Mouse (Mus musculus) E14TG2a.4 (cell line): ENCODE results near the gene Sh3pxd2b.
"Not testable (repeated sequence)": the region's sequence is repeated elsewhere in the genome, so short reads cannot be mapped to it uniquely, and the experiment has no call there.

Source experiments
- H3K27me3 ChIP-seq: 2 replicates; pipeline ENCODE4 v1.6.1; 2014; ENCODE audit warnings: low read length, control low read depth; ENCODE audit not compliant: insufficient read depth
- H3K36me3 ChIP-seq: 2 replicates; pipeline ENCODE4 v1.6.1; 2014; ENCODE audit warnings: low read length, control low read depth; ENCODE audit not compliant: insufficient read depth
- H3K4me1 ChIP-seq: replicated peaks from 2 replicates; pipeline ENCODE4 v1.6.1; 2014; ENCODE audit warnings: low read depth, low read length, control low read depth
- H3K4me3 ChIP-seq: replicated peaks from 2 replicates; pipeline ENCODE4 v1.5.1; 2014; ENCODE audit warnings: mild to moderate bottlenecking, low read length
- H3K9me3 ChIP-seq: 2 replicates; pipeline ENCODE4 v1.6.1; 2014; ENCODE audit warnings: low read length, control low read depth
- CTCF ChIP-seq: conservative IDR thresholded peaks from 2 replicates; pipeline ENCODE4 v1.5.1; 2014; ENCODE audit warnings: low read length
- NANOG ChIP-seq: IDR thresholded peaks from 2 replicates; pipeline ENCODE4 v1.6.1; 2014; ENCODE audit warnings: borderline replicate concordance, low read length, mixed read lengths
- POU5F1 ChIP-seq: IDR thresholded peaks from 2 replicates; pipeline ENCODE4 v1.6.1; 2014; ENCODE audit warnings: low read length, borderline replicate concordance

The Sh3pxd2b gene

GRCm38 (mm10) chr11:32347607-32348432 is at the start of gene Sh3pxd2b:
TSS of gene Sh3pxd2b (plus strand) at chr11:32347820.
- H3K4me1 ChIP-seq = peaks cover 49% of the 10 kb centered on the region
- no peaks in the 10 kb centered on the region for H3K36me3 ChIP-seq
- TF ChIP-seq POU5F1 (no peak), CTCF (no peak), NANOG (no peak)
- no peaks in the 10 kb centered on the region for H3K9me3 ChIP-seq
- H3K27me3 ChIP-seq = peaks cover 42% of the 10 kb centered on the region
- H3K4me3 ChIP-seq = peak within 1 kb of the TSS; percentile 84

- Histone ChIP-seq H3K9me3 (no peaks in the 10 kb centered on the region), H3K4me1 (peaks cover 5% of the 10 kb centered on the region), H3K27me3 (peaks cover 48% of the 10 kb centered on the region), H3K4me3 (no peak overlapping the region), H3K36me3 (no peaks in the 10 kb centered on the region)
- TF ChIP-seq CTCF (no peak), POU5F1 (no peak), NANOG (no peak)
Observed at GRCm38 (mm10) chr11:32297866-32298531, 49.6 kb upstream of the Sh3pxd2b start.

DNA sequence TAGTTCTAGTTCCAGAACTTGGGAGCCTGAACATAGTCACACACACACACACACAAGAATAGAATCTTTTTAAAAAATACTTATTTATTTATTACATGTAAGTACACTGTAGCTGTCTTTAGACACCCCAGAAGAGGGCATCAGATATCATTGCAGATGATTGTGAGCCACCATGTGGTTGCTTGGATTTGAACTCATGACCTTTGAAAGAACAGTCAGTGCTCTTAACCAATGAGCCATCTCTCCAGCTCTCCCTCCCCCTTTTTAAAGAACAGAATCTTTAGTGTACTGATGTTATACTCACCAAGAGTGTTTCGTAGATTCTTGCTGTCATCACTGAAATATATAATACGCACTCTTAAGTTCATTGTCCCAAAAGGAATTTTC is 49.1 kb upstream of the Sh3pxd2b start:
- H3K9me3 ChIP-seq = no peaks in the 10 kb centered on the region
- no peak overlapping the region for H3K4me3 ChIP-seq
- peaks cover 52% of the 10 kb centered on the region for H3K27me3 ChIP-seq
- no peaks in the 10 kb centered on the region for H3K36me3 ChIP-seq
- TF ChIP-seq POU5F1 (no peak), CTCF (no peak), NANOG (no peak)
- H3K4me1 ChIP-seq = peaks cover 5% of the 10 kb centered on the region

GRCm38 (mm10) chr11:32299865-32300264 is 47.8 kb upstream of the Sh3pxd2b start, which contains the start of gene Hbq1a:
TSS of gene Hbq1a (plus strand) at chr11:32300069.
- not testable (repeated sequence) for H3K9me3 ChIP-seq, H3K4me1 ChIP-seq, H3K36me3 ChIP-seq
- Histone ChIP-seq H3K4me3 (peak within 1 kb of the TSS; percentile 54), H3K27me3 (peaks cover 39% of the 10 kb centered on the region)
- TF ChIP-seq CTCF = peak; percentile 55

GRCm38 (mm10) chr11:32300279-32301267 is 47.0 kb upstream of the Sh3pxd2b start:
- Histone ChIP-seq H3K4me3 (peak overlapping the region; percentile 54), H3K9me3 (no peaks in the 10 kb centered on the region), H3K27me3 (peaks cover 37% of the 10 kb centered on the region), H3K36me3 (no peaks in the 10 kb centered on the region), H3K4me1 (peaks cover 5% of the 10 kb centered on the region)
- no peak for TF ChIP-seq POU5F1
- no peak for TF ChIP-seq NANOG
- no peak for TF ChIP-seq CTCF

GRCm38 (mm10) chr11:32301506-32301905 is 46.1 kb upstream of the Sh3pxd2b start:
- H3K27me3 ChIP-seq = peaks cover 41% of the 10 kb centered on the region
- H3K4me1 ChIP-seq = peaks cover 5% of the 10 kb centered on the region
- no peaks in the 10 kb centered on the region for H3K9me3 ChIP-seq
- TF ChIP-seq POU5F1 (no peak), NANOG (no peak), CTCF (no peak)
- H3K4me3 ChIP-seq = no peak overlapping the region
- no peaks in the 10 kb centered on the region for H3K36me3 ChIP-seq

DNA sequence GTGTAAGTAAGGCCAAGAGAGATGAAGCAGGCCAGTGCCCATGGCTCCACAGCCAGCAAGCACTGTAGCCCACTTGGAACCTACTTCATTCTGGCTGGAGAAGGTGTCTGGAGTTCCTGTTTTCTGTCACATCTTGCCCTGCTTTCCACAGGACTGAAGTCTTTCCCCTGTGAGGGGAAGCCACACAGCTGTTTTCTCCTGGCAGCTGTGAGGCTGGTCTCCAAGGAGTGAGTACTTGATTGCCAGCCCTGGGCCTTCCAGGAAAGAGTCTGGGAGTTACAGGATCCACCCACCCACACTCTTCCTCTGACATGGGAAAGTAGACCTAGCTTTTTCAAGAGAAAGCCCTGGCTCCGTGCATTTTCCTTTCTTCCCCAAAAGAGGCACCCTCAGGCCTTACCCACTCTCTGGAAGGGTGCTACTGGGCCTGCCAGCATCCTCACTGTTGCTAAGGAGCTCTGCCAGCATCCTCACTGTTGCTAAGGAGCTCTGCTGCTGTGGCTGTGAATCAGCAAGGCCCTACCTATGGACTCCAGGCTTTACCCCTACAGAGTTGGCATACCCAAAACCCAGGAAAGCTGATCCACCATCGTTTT is 44.7 kb upstream of the Sh3pxd2b start:
- H3K4me1 ChIP-seq = peaks cover 5% of the 10 kb centered on the region
- H3K4me3 ChIP-seq = no peak overlapping the region
- TF ChIP-seq POU5F1 (no peak), NANOG (no peak), CTCF (no peak)
- no peaks in the 10 kb centered on the region for H3K36me3 ChIP-seq
- peaks cover 40% of the 10 kb centered on the region for H3K27me3 ChIP-seq
- H3K9me3 ChIP-seq = no peaks in the 10 kb centered on the region
